Mouse (Mus musculus) liver, embryonic 15.5 days (tissue): ENCODE results near the gene Grin1. TPM values are rescaled to one million over a fixed set of nuclear protein-coding genes. Genes with fewer than 3 reads are reported as not detected.
A peak's percentile ranks its signal among the peaks of the same experiment; 100 is the strongest.

Source experiments
- ATAC-seq: fragments of 200-750 bp; cut with Nextera tagmentation; 2 replicates; pipeline ENCODE4 v1.8.0; 2017; ENCODE audit warnings: moderate number of reproducible peaks, mild to moderate bottlenecking, moderate library complexity; ENCODE audit not compliant: insufficient read depth
- H3K27ac ChIP-seq: fragments of 300-500 bp; sonication (generic); replicated peaks from 2 replicates; pipeline ENCODE4 v1.5.1; 2015; ENCODE audit warnings: mild to moderate bottlenecking, inconsistent platforms
- H3K27me3 ChIP-seq: fragments of 300-500 bp; sonication (generic); 2 replicates; pipeline ENCODE4 v1.6.1; 2015; ENCODE audit warnings: mild to moderate bottlenecking, inconsistent platforms
- H3K36me3 ChIP-seq: fragments of 300-500 bp; sonication (generic); replicated peaks from 2 replicates; pipeline ENCODE4 v1.6.1; 2015; ENCODE audit warnings: moderate library complexity, mild to moderate bottlenecking, inconsistent platforms
- H3K4me1 ChIP-seq: fragments of 300-500 bp; sonication (generic); replicated peaks from 2 replicates; pipeline ENCODE4 v1.6.1; 2015; ENCODE audit warnings: inconsistent platforms
- H3K4me2 ChIP-seq: fragments of 300-500 bp; sonication (generic); 2 replicates; pipeline ENCODE4 v1.6.1; 2015; ENCODE audit warnings: moderate library complexity, mild to moderate bottlenecking, inconsistent platforms
- H3K4me3 ChIP-seq: fragments of 300-500 bp; sonication (generic); replicated peaks from 2 replicates; pipeline ENCODE4 v1.5.1; 2015; ENCODE audit warnings: mild to moderate bottlenecking, inconsistent platforms
- H3K9ac ChIP-seq: fragments of 300-500 bp; sonication (generic); 2 replicates; pipeline ENCODE4 v1.6.1; 2015; ENCODE audit warnings: moderate library complexity, mild to moderate bottlenecking, inconsistent platforms
- H3K9me3 ChIP-seq: fragments of 300-500 bp; sonication (generic); replicated peaks from 2 replicates; pipeline ENCODE4 v1.6.1; 2016; ENCODE audit warnings: inconsistent platforms
- WGBS: fragments of 180-500 bp; shearing (Covaris S2); methylation state at CpG from one replicate; pipeline ENCODE4 v1.1.7; 2015; ENCODE audit warnings: mixed read lengths; ENCODE audit not compliant: insufficient replicate concordance; 5-methylcytosine and 5-hydroxymethylcytosine counted together
- polyA plus RNA-seq: library from polyadenylated mRNA; unstranded; fragments of >200 nt; fragmentation: Nextera tagmentation; extraction: Ambion mirVana; gene quantifications from 2 replicates; pipeline ENCODE4 v1.2.1, GENCODE M21; 2015

Grin1 gene
- polyA plus RNA-seq, 1 experiment from 2014 or later = not detected

DNA sequence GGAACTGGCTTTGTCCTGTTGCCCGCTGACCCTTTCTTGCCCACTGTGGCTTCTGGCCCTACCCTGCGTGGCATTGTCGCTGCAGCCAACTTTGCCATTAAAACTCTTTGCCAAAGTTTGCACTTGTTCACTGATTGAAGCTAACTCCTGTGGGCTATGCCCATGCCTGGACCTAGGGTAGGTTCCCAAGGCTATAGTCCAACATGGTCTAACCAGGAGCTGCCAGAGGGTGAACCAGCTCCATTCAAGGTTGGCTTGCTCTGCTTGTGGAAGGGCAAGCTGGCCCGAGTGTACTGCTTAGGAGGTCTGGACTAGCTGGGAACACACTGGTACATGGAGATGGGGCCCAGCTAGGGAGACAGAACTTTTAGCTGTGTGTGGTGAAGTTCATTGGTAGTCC, 74.8 kb downstream of the Grin1 start:
- Histone ChIP-seq H3K9me3 (no peaks in the 10 kb centered on the region), H3K27ac (no peak overlapping the region), H3K27me3 (peaks cover 42% of the 10 kb centered on the region), H3K4me2 (no peak overlapping the region), H3K36me3 (peaks cover 21% of the 10 kb centered on the region), H3K4me1 (peaks cover 26% of the 10 kb centered on the region), H3K4me3 (no peak overlapping the region), H3K9ac (no peak overlapping the region)
- ATAC-seq = no peak
- WGBS = 82% methylated on average over 4 of the region's 4 CpGs

DNA sequence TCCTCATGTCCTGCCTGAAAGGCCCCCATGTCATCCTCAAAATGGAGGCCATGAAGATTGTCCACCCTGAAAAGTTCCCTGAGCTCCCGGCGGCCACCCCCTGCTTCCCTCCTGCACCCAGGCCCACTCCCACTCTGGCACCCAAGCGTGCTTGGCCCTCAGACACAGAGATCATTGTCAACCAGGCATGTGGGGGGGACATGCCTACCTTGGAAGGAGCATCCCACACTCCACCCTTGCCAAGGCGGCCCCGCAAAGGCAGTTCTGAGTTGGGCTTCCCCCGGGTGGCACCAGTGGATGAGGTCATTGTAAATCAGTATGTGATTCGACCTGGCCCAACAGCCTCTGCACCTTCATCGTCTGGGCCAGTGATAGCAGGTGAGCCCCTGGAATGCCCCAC, 75.6 kb downstream of the Grin1 start:
- 68% methylated on average over 8 of the region's 8 CpGs for WGBS

DNA sequence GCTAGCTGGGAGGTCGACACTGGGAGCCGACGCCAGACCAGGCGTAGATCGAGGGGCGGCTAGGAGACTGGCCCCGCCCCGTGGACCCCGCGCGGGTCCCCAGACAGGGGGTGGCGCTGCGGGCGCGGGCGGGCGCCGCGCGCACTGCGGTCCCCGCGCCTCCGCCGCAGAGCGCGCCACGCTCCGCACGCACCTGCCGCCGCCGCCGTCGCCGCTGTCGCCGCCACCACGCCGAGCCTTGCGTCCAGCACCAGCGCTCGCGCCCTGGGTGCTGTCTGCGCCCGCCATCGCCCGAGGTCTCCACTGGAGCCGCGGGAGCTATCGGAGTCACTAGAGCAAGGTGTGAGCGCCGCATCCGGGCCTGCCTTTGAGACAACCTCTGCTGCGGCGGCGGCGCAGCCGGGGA, 76.9 kb downstream of the Grin1 start, which contains the start of the genes Rnf208 and Cysrt1:
TSS of gene Rnf208 (plus strand) at position 155 of the 406 bp plus-strand sequence.
TSS of gene Cysrt1 (minus strand) at position 352 of the 406 bp plus-strand sequence.
- Histone ChIP-seq H3K4me1 (peaks cover 26% of the 10 kb centered on the region), H3K9me3 (no peaks in the 10 kb centered on the region), H3K27ac (no peak within 1 kb of the TSS), H3K4me2 (peak within 1 kb of the TSS; percentile 79), H3K36me3 (peaks cover 8% of the 10 kb centered on the region; the same call in 1 of the 2 replicates), H3K27me3 (peaks cover 48% of the 10 kb centered on the region), H3K4me3 (peak within 1 kb of the TSS; percentile 54), H3K9ac (no peak within 1 kb of the TSS)
- 0% methylated on average over 51 of the region's 59 CpGs for WGBS
- ATAC-seq = no peak

More for the DNA sequence above, 75.6 kb downstream of the Grin1 start:
- Histone ChIP-seq H3K9ac (no peak overlapping the region), H3K36me3 (peaks cover 13% of the 10 kb centered on the region), H3K9me3 (no peaks in the 10 kb centered on the region), H3K4me2 (no peak overlapping the region), H3K27me3 (peaks cover 46% of the 10 kb centered on the region), H3K4me3 (no peak overlapping the region), H3K27ac (no peak overlapping the region), H3K4me1 (peaks cover 26% of the 10 kb centered on the region)
- no peak for ATAC-seq

DNA sequence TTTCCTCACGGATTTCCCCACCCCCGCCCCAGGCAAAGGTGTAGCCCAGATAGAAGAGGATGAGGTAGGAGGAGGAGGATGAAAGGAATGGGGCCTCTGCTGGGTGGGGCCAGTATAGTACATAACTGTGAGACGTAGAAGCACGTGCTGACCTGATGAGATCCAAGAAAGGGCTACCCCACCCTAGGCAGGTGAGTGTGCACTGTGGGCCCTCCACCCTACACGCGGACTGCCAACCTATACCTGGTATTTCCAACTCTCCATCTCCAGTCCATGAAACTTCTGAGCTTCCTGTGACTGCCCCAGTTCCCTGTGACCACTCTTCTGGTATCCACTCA, 77.6 kb downstream of the Grin1 start:
- Histone ChIP-seq H3K4me3 (peak overlapping the region; percentile 54), H3K4me1 (peaks cover 29% of the 10 kb centered on the region), H3K27me3 (peaks cover 52% of the 10 kb centered on the region), H3K27ac (no peak overlapping the region), H3K36me3 (peaks cover 2% of the 10 kb centered on the region; the same call in 1 of the 2 replicates), H3K9ac (no peak overlapping the region), H3K9me3 (no peaks in the 10 kb centered on the region), H3K4me2 (peak overlapping the region; percentile 79)
- 8% methylated on average over 6 of the region's 6 CpGs for WGBS
- ATAC-seq = no peak

Other genes starting within 250 kb of the Grin1 start
- gene Entpd8, start 238.9 kb downstream of the Grin1 start, polyA plus RNA-seq = 5.3 and 6.8 TPM in 2 replicates
- 0.94 and 0.98 TPM in 2 replicates for gene Noxa1, start 224.0 kb downstream of the Grin1 start, polyA plus RNA-seq
- 2.1 and 2.4 TPM in 2 replicates for gene Nrarp, start 138.4 kb downstream of the Grin1 start, polyA plus RNA-seq
- 6.2 and 6.8 TPM in 2 replicates for gene Tor4a, start 122.3 kb downstream of the Grin1 start, polyA plus RNA-seq
- 35.9 and 40.6 TPM in 2 replicates for gene Nelfb, start 107.7 kb downstream of the Grin1 start, polyA plus RNA-seq
- not detected in 2 replicates for gene Stpg3, start 104.5 kb downstream of the Grin1 start, polyA plus RNA-seq
- 1.0 TPM in 1 of 2 replicates, not detected in the other for gene Fam166a, start 100.4 kb downstream of the Grin1 start, polyA plus RNA-seq
- gene Tubb4b, start 94.5 kb downstream of the Grin1 start, polyA plus RNA-seq = 695 and 769 TPM in 2 replicates
- gene Slc34a3, start 84.8 kb downstream of the Grin1 start, polyA plus RNA-seq = not detected in 2 replicates
- not detected in 2 replicates for gene Rnf224, start 82.4 kb downstream of the Grin1 start, polyA plus RNA-seq
- gene Rnf208, start 76.9 kb downstream of the Grin1 start, polyA plus RNA-seq = 0.31 and 0.59 TPM in 2 replicates
- gene Cysrt1, start 76.7 kb downstream of the Grin1 start, polyA plus RNA-seq = 0.14 TPM in 1 of 2 replicates, not detected in the other
- gene AL732309.1, start 72.3 kb downstream of the Grin1 start, polyA plus RNA-seq = 1.7 and 1.9 TPM in 2 replicates
- 11.9 and 12.5 TPM in 2 replicates for gene Tmem203, start 63.7 kb downstream of the Grin1 start, polyA plus RNA-seq
- 3.9 and 5.4 TPM in 2 replicates for gene Tprn, start 56.6 kb downstream of the Grin1 start, polyA plus RNA-seq
- 116 and 124 TPM in 2 replicates for gene Ssna1, start 46.7 kb downstream of the Grin1 start, polyA plus RNA-seq
- gene Anapc2, start 46.7 kb downstream of the Grin1 start, polyA plus RNA-seq = 41.7 and 45.0 TPM in 2 replicates
- gene Tmem210, start 31.0 kb downstream of the Grin1 start, polyA plus RNA-seq = not detected in 2 replicates
- not detected in 2 replicates for gene Lrrc26, start 29.3 kb downstream of the Grin1 start, polyA plus RNA-seq
- gene Man1b1, start 13.2 kb upstream of the Grin1 start, polyA plus RNA-seq = 15.9 and 17.1 TPM in 2 replicates
- gene Dpp7, start 37.2 kb upstream of the Grin1 start, polyA plus RNA-seq = 11.5 and 14.7 TPM in 2 replicates
- gene Uap1l1, start 46.5 kb upstream of the Grin1 start, polyA plus RNA-seq = 15.1 and 15.4 TPM in 2 replicates
- gene Sapcd2, start 53.1 kb upstream of the Grin1 start, polyA plus RNA-seq = 18.5 and 19.5 TPM in 2 replicates
- gene Entpd2, start 76.7 kb upstream of the Grin1 start, polyA plus RNA-seq = 0.58 and 0.71 TPM in 2 replicates
- gene Npdc1, start 80.2 kb upstream of the Grin1 start, polyA plus RNA-seq = 4.5 and 6.1 TPM in 2 replicates
- 1.2 and 1.7 TPM in 2 replicates for gene Fut7, start 104.1 kb upstream of the Grin1 start, polyA plus RNA-seq
- gene Abca2, start 109.5 kb upstream of the Grin1 start, polyA plus RNA-seq = 1.2 and 1.3 TPM in 2 replicates
- gene Clic3, start 137.7 kb upstream of the Grin1 start, polyA plus RNA-seq = 0.38 and 1.0 TPM in 2 replicates
- gene Paxx, start 141.9 kb upstream of the Grin1 start, polyA plus RNA-seq = 8.3 and 10.6 TPM in 2 replicates
- 0.23 and 0.38 TPM in 2 replicates for gene Ptgds, start 150.9 kb upstream of the Grin1 start, polyA plus RNA-seq
- not detected in 2 replicates for gene Lcn12, start 174.7 kb upstream of the Grin1 start, polyA plus RNA-seq
- 24.0 and 28.6 TPM in 2 replicates for gene Fbxw5, start 181.6 kb upstream of the Grin1 start, polyA plus RNA-seq
- gene C8g, start 182.5 kb upstream of the Grin1 start, polyA plus RNA-seq = 64.9 and 88.1 TPM in 2 replicates
- 14.1 and 15.1 TPM in 2 replicates for gene Traf2, start 227.8 kb upstream of the Grin1 start, polyA plus RNA-seq
- gene Edf1, start 238.7 kb upstream of the Grin1 start, polyA plus RNA-seq = 186 and 201 TPM in 2 replicates